Mouse (Mus musculus): ENCODE data around the gene Dusp11.

DNA sequence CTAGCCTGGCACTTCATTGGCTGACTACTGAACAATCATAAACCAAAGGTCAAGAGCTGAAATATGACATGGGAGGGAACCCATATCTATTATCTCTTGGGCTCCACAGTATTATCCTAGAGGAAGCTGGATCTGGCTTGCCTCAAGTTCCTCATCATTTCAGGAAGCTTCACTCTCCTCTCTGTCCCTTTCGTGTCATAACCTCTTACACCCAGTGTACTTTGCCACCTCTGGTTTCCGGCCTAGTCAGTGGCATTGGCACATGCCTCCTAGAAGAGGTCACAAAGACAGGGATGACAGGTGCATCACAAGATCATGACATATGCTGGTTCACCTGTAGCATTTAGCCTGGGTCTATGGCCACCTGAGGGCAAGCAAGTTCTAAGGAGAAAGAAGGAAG lies 59.2 kb downstream of the Dusp11 start:
- TF ChIP-seq CTCF (IDR thresholded peaks at IDR 0.05; ENCODE audit: low read depth, low read length), result no peak
- TF ChIP-seq POLR2A (IDR thresholded peaks at IDR 0.05; ENCODE audit: insufficient read depth, low read length), result no peak
- TF ChIP-seq EP300 (IDR thresholded peaks at IDR 0.05; ENCODE audit: insufficient read depth, low read depth, low read length), result no peak

Data from ES-Bruce4 (cell line).